In the genomic region with DNA sequence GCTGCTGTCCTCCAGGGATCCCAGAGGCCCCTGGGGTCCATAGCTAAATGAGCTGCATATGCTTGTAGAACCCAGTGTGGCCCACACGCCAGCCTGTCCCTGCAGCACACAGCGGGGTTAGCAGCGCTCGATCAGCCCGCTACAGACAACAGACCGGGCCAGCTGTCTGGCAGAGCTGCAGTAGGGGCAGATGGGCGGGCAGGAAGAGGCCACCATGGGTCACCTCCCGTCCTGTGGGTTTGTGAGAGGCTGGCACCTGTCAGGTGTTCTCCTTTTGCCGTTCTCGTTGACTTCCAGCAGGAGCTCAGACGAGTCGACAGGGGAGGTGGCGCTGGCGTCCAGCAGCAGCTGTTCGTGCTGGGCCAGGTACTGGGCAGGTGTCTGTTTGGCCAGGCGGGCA, we compare ENCODE assay signal across 15 mouse cellular contexts. TPM values are rescaled to one million over a fixed set of nuclear protein-coding genes. Genes with fewer than 3 reads are reported as not detected.
DNase-seq lines count a peak whose midpoint lies in the region; ATAC-seq lines count a peak whose summit lies in the region.
"Had no signal": no experiment of that assay in that cellular context is flagged by ENCODE, and none has a peak within 500 bp of the region (broad histone marks: within the 10 kb centered on the region; RNA-seq: fewer than 3 reads in every experiment).

No protein-coding gene starts in this region.

- H3K27ac ChIP-seq in forebrain, embryonic 13.5 days, result 0 out of 2 replicates have a peak overlapping the region, but pooled peaks have one; percentile 66
- no peak overlapping the region for H3K27ac ChIP-seq in forebrain, embryonic 11.5 days (ENCODE audit: low read depth, low read length)
- H3K27ac ChIP-seq in midbrain, embryonic 12.5 days (replicated peaks), result no peak overlapping the region
- no peak overlapping the region for H3K27ac ChIP-seq in midbrain, embryonic 15.5 days
- H3K27ac ChIP-seq in hindbrain, embryonic 13.5 days, result peak overlapping the region; percentile 69
- 0 out of 2 replicates have a peak overlapping the region, but pooled peaks have one; percentile 69 for H3K27ac ChIP-seq in stomach, embryonic 15.5 days

- no peak for DNase-seq in forebrain, embryonic 11.5 days (ENCODE audit: low spot score)
- no peak for DNase-seq in urinary bladder, postnatal 10 days (ENCODE audit: low spot score)
- DNase-seq in heart, adult 9 months (ENCODE audit: low spot score in 2 of 2), result no peak
- DNase-seq: gastrocnemius, postnatal 36 days; kidney, adult 18-20 months; layer of hippocampus, adult 9-11 months; liver, postnatal 0 days had no signal

- no peak overlapping the region for H3K4me3 ChIP-seq in forebrain, embryonic 13.5 days
- H3K4me3 ChIP-seq in forebrain, embryonic 11.5 days (ENCODE audit: low read depth, low read length), result no peak overlapping the region
- H3K4me3 ChIP-seq in midbrain, embryonic 12.5 days, result no peak overlapping the region
- H3K4me3 ChIP-seq in midbrain, embryonic 15.5 days, result no peak overlapping the region
- no peak overlapping the region for H3K4me3 ChIP-seq in hindbrain, embryonic 13.5 days
- H3K4me3 ChIP-seq in stomach, embryonic 15.5 days (replicated peaks), result no peak overlapping the region
- H3K4me3 ChIP-seq: limb, embryonic 12.5 days; megakaryocyte, embryonic 14.5 days had no signal

- no peaks in the 10 kb centered on the region for H3K9me3 ChIP-seq in forebrain, embryonic 13.5 days (replicated peaks)
- H3K9me3 ChIP-seq in forebrain, embryonic 11.5 days (ENCODE audit: control insufficient read depth, low read length), result no peaks in the 10 kb centered on the region
- no peaks in the 10 kb centered on the region for H3K9me3 ChIP-seq in midbrain, embryonic 12.5 days
- H3K9me3 ChIP-seq in midbrain, embryonic 15.5 days, result no peaks in the 10 kb centered on the region
- no peaks in the 10 kb centered on the region for H3K9me3 ChIP-seq in hindbrain, embryonic 13.5 days
- H3K9me3 ChIP-seq in stomach, embryonic 15.5 days, result no peaks in the 10 kb centered on the region
- H3K9me3 ChIP-seq: limb, embryonic 12.5 days; megakaryocyte, embryonic 14.5 days had no signal

- H3K9ac ChIP-seq in forebrain, embryonic 13.5 days, result no peak overlapping the region
- no peak overlapping the region for H3K9ac ChIP-seq in forebrain, embryonic 11.5 days (ENCODE audit: low read length)
- H3K9ac ChIP-seq in midbrain, embryonic 12.5 days (replicated peaks), result 0 out of 2 replicates have a peak overlapping the region, but pooled peaks have one; percentile 12
- H3K9ac ChIP-seq in midbrain, embryonic 15.5 days, result no peak overlapping the region
- H3K9ac ChIP-seq in hindbrain, embryonic 13.5 days, result 0 out of 2 replicates have a peak overlapping the region, but pooled peaks have one; percentile 13
- no peak overlapping the region for H3K9ac ChIP-seq in stomach, embryonic 15.5 days
- H3K9ac ChIP-seq: limb, embryonic 12.5 days; liver, postnatal 0 days had no signal

- H3K27me3 ChIP-seq in forebrain, embryonic 13.5 days, result no peaks in the 10 kb centered on the region; the same call in 1 of the 2 replicates
- H3K27me3 ChIP-seq in forebrain, embryonic 11.5 days (ENCODE audit: control insufficient read depth, insufficient read depth, low read length), result no peaks in the 10 kb centered on the region
- peaks cover 8% of the 10 kb centered on the region; the same call in 1 of the 2 replicates for H3K27me3 ChIP-seq in midbrain, embryonic 12.5 days
- no peaks in the 10 kb centered on the region for H3K27me3 ChIP-seq in midbrain, embryonic 15.5 days (replicated peaks)
- no peaks in the 10 kb centered on the region for H3K27me3 ChIP-seq in hindbrain, embryonic 13.5 days
- H3K27me3 ChIP-seq in stomach, embryonic 15.5 days (replicated peaks), result no peaks in the 10 kb centered on the region
- H3K27me3 ChIP-seq: limb, embryonic 12.5 days; megakaryocyte, embryonic 14.5 days had no signal

- no peak overlapping the region for H3K4me2 ChIP-seq in forebrain, embryonic 13.5 days
- H3K4me2 ChIP-seq in forebrain, embryonic 11.5 days (ENCODE audit: low read depth, low read length, severe bottlenecking), result no peak overlapping the region
- H3K4me2 ChIP-seq in midbrain, embryonic 12.5 days (replicated peaks), result no peak overlapping the region
- H3K4me2 ChIP-seq in midbrain, embryonic 15.5 days, result no peak overlapping the region
- no peak overlapping the region for H3K4me2 ChIP-seq in hindbrain, embryonic 13.5 days
- H3K4me2 ChIP-seq in stomach, embryonic 15.5 days, result no peak overlapping the region
- H3K4me2 ChIP-seq: limb, embryonic 12.5 days had no signal

- peaks cover 72% of the 10 kb centered on the region for H3K36me3 ChIP-seq in forebrain, embryonic 13.5 days (ENCODE audit: poor library complexity, severe bottlenecking)
- no peaks in the 10 kb centered on the region for H3K36me3 ChIP-seq in forebrain, embryonic 11.5 days (ENCODE audit: control insufficient read depth, insufficient read depth, low read length)
- H3K36me3 ChIP-seq in midbrain, embryonic 12.5 days, result peaks cover 37% of the 10 kb centered on the region
- H3K36me3 ChIP-seq in midbrain, embryonic 15.5 days (replicated peaks), result peaks cover 27% of the 10 kb centered on the region
- peaks cover 93% of the 10 kb centered on the region for H3K36me3 ChIP-seq in hindbrain, embryonic 13.5 days
- no peaks in the 10 kb centered on the region for H3K36me3 ChIP-seq in stomach, embryonic 15.5 days

- peaks cover 31% of the 10 kb centered on the region for H3K4me1 ChIP-seq in forebrain, embryonic 13.5 days
- peaks cover 2% of the 10 kb centered on the region; the same call in 1 of the 2 replicates for H3K4me1 ChIP-seq in forebrain, embryonic 11.5 days (replicated peaks; ENCODE audit: control insufficient read depth, insufficient read depth, low read length)
- peaks cover 19% of the 10 kb centered on the region for H3K4me1 ChIP-seq in midbrain, embryonic 12.5 days
- H3K4me1 ChIP-seq in midbrain, embryonic 15.5 days, result peaks cover 9% of the 10 kb centered on the region; the same call in 1 of the 2 replicates
- peaks cover 35% of the 10 kb centered on the region for H3K4me1 ChIP-seq in hindbrain, embryonic 13.5 days (replicated peaks)
- peaks cover 54% of the 10 kb centered on the region for H3K4me1 ChIP-seq in stomach, embryonic 15.5 days

- WGBS in forebrain, embryonic 13.5 days, result 83% methylated on average over 16 of the region's 16 CpGs
- WGBS in forebrain, embryonic 11.5 days, result 82% methylated on average over 16 of the region's 16 CpGs
- WGBS in midbrain, embryonic 12.5 days, result 79% methylated on average over 16 of the region's 16 CpGs
- WGBS in midbrain, embryonic 15.5 days, result 72% methylated on average over 16 of the region's 16 CpGs
- WGBS in hindbrain, embryonic 13.5 days, result 72% methylated on average over 16 of the region's 16 CpGs
- 76% methylated on average over 16 of the region's 16 CpGs for WGBS in stomach, embryonic 15.5 days

- no peak for ATAC-seq in forebrain, embryonic 13.5 days
- no peak for ATAC-seq in forebrain, embryonic 11.5 days (replicated peaks; ENCODE audit: low FRiP score)
- no peak for ATAC-seq in midbrain, embryonic 12.5 days (ENCODE audit: low FRiP score, low read depth)
- ATAC-seq in midbrain, embryonic 15.5 days (replicated peaks), result no peak
- no peak for ATAC-seq in hindbrain, embryonic 13.5 days (ENCODE audit: low FRiP score)
- ATAC-seq in stomach, embryonic 15.5 days (ENCODE audit: insufficient read depth, low FRiP score, low read depth), result no peak
- ATAC-seq: liver, postnatal 0 days had no signal

RNA-seq across cellular contexts. Expression of a gene that starts 16.1 kb away (rescaled TPM):
- polyA plus RNA-seq in forebrain, embryonic 13.5 days (2015; fragmentation: Nextera tagmentation; extraction: Ambion mirVana), result not detected in 2 replicates
- not detected in 2 replicates for polyA plus RNA-seq in forebrain, embryonic 11.5 days (2014; fragmentation: Nextera tagmentation; extraction: Ambion mirVana)
- polyA plus RNA-seq in midbrain, embryonic 12.5 days (2016; fragmentation: Nextera tagmentation; extraction: Ambion mirVana), result not detected in 2 replicates
- polyA plus RNA-seq in midbrain, embryonic 15.5 days (2015; fragmentation: Nextera tagmentation; extraction: Ambion mirVana), result not detected in 2 replicates
- polyA plus RNA-seq in hindbrain, embryonic 13.5 days (2015; fragmentation: Nextera tagmentation; extraction: Ambion mirVana), result not detected in 2 replicates
- 0.12 TPM in 1 of 2 replicates, not detected in the other for polyA plus RNA-seq in stomach, embryonic 15.5 days (2015; fragmentation: Nextera tagmentation; extraction: Ambion mirVana)
- polyA plus RNA-seq: heart, postnatal 0 days; limb, embryonic 12.5 days; liver, postnatal 0 days had no signal

RNA-seq across cellular contexts. Expression of a gene that starts 27.2 kb away (rescaled TPM):
- 69.3 and 79.6 TPM in 2 replicates for polyA plus RNA-seq in forebrain, embryonic 13.5 days (2015; fragmentation: Nextera tagmentation; extraction: Ambion mirVana)
- polyA plus RNA-seq in forebrain, embryonic 11.5 days (2014; fragmentation: Nextera tagmentation; extraction: Ambion mirVana), result 39.3 and 49.9 TPM in 2 replicates
- 50.4 and 57.5 TPM in 2 replicates for polyA plus RNA-seq in midbrain, embryonic 12.5 days (2016; fragmentation: Nextera tagmentation; extraction: Ambion mirVana)
- 120 and 126 TPM in 2 replicates for polyA plus RNA-seq in midbrain, embryonic 15.5 days (2015; fragmentation: Nextera tagmentation; extraction: Ambion mirVana)
- 98.9 and 101 TPM in 2 replicates for polyA plus RNA-seq in hindbrain, embryonic 13.5 days (2015; fragmentation: Nextera tagmentation; extraction: Ambion mirVana)
- 49.7 and 61.8 TPM in 2 replicates for polyA plus RNA-seq in stomach, embryonic 15.5 days (2015; fragmentation: Nextera tagmentation; extraction: Ambion mirVana)

RNA-seq across cellular contexts. Expression of a gene that starts 27.3 kb away (rescaled TPM):
- 3.0 and 3.2 TPM in 2 replicates for polyA plus RNA-seq in forebrain, embryonic 13.5 days (2015; fragmentation: Nextera tagmentation; extraction: Ambion mirVana)
- 4.5 and 5.8 TPM in 2 replicates for polyA plus RNA-seq in forebrain, embryonic 11.5 days (2014; fragmentation: Nextera tagmentation; extraction: Ambion mirVana)
- polyA plus RNA-seq in midbrain, embryonic 12.5 days (2016; fragmentation: Nextera tagmentation; extraction: Ambion mirVana), result 4.9 and 5.7 TPM in 2 replicates
- 7.2 and 9.0 TPM in 2 replicates for polyA plus RNA-seq in midbrain, embryonic 15.5 days (2015; fragmentation: Nextera tagmentation; extraction: Ambion mirVana)
- 5.4 and 6.1 TPM in 2 replicates for polyA plus RNA-seq in hindbrain, embryonic 13.5 days (2015; fragmentation: Nextera tagmentation; extraction: Ambion mirVana)
- 11.9 and 13.1 TPM in 2 replicates for polyA plus RNA-seq in stomach, embryonic 15.5 days (2015; fragmentation: Nextera tagmentation; extraction: Ambion mirVana)

Comparison
In these comparisons a context has a peak if more than half of its experiments do, and no peak if none do; other contexts are left out.
1. H3K27ac ChIP-seq: peak in forebrain, embryonic 13.5 days (single experiment), hindbrain, embryonic 13.5 days (single experiment) and stomach, embryonic 15.5 days (single experiment); none in forebrain, embryonic 11.5 days (single experiment), midbrain, embryonic 12.5 days (single experiment) and midbrain, embryonic 15.5 days (single experiment).
2. H3K9ac ChIP-seq: peak in midbrain, embryonic 12.5 days (single experiment) and hindbrain, embryonic 13.5 days (single experiment); none in forebrain, embryonic 13.5 days (single experiment), forebrain, embryonic 11.5 days (single experiment), midbrain, embryonic 15.5 days (single experiment) and stomach, embryonic 15.5 days (single experiment).